Mouse (Mus musculus): ENCODE measurements around the gene Mtrr.

GRCm38 (mm10) chr13:68574398-68574797 lies 7.6 kb downstream of the Mtrr start:
- no peak for TF ChIP-seq POLR2A (IDR thresholded peaks at IDR 0.05; ENCODE audit: low read depth, low read length)
- no peak for TF ChIP-seq CTCF (IDR thresholded peaks at IDR 0.05; ENCODE audit: extremely low read depth, insufficient read depth, insufficient read length, insufficient replicate concordance)

All from spleen, adult 2 months (tissue).